Mouse (Mus musculus): ENCODE measurements at regions not wholly inside any gene's neighbourhood (a gene's known extent, or its start where the extent isn't known, plus 50 kb on each side); places are given as distances from the start of the nearest gene placed in this dataset.

DNA sequence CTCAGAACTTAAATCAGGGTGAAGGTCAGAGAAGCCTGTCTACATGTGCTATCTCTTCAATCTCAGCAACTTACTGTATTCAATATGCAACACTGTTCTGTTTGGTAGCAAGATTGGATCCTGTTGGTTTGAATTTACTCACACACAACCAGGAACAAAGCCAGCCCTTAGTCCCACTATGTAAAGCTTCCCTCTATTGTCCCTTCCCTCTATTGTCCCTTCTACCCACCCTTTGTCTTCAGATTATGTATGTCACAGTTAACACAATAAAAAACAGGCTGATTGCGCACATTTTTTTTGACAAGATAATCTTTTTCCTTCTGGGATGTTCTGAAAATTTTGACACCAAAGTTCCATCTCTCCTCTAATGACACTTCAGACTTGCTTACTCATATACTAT lies 280.4 kb downstream of the Lrriq3 start:
- no peak overlapping the region for H3K4me2 ChIP-seq (ENCODE audit: low read depth, low read length, poor library complexity, severe bottlenecking)
- H3K27ac ChIP-seq (ENCODE audit: low read depth, low read length), result no peak overlapping the region
- no peak for TF ChIP-seq CTCF (IDR thresholded peaks at IDR 0.05)
- H3K9me3 ChIP-seq (ENCODE audit: low read length), result no peaks in the 10 kb centered on the region
- H3K27me3 ChIP-seq (ENCODE audit: insufficient read depth, low read length), result no peaks in the 10 kb centered on the region
- H3K4me1 ChIP-seq (ENCODE audit: insufficient read depth, low read length), result no peaks in the 10 kb centered on the region
- no peak overlapping the region for H3K4me3 ChIP-seq (ENCODE audit: low read depth, low read length)
- ATAC-seq (ENCODE audit: low FRiP score) (no peak), DNase-seq (ENCODE audit: low spot score) (no peak)
- no peak overlapping the region for H3K9ac ChIP-seq (replicated peaks; ENCODE audit: low read length, poor library complexity, severe bottlenecking)
- 58% methylated on average over 1 of the region's 1 CpGs for WGBS
- H3K36me3 ChIP-seq (ENCODE audit: insufficient read depth, low read length), result no peaks in the 10 kb centered on the region

DNA sequence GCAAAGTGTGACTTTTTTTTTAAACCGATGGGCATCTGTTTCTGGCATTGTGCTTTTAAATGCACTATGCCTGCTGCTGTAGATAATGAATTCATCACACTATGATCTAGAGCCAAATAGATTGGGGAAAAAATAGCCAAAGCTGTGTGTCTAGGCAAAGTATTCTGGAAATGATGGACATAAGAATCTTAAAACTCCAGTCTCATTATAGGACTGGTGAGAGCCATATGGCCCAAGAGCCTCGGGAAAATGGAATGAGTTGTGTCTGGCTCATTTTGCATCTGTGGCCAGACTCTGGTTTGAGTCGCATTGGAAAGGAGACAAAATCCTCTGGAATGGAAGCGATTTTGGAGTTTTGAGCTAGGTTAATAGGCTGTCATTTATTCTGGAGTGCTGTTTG lies 288.7 kb downstream of the Lrriq3 start:
- Histone ChIP-seq H3K4me1 (ENCODE audit: insufficient read depth, low read length) (no peaks in the 10 kb centered on the region), H3K9me3 (ENCODE audit: low read length) (no peaks in the 10 kb centered on the region), H3K4me3 (ENCODE audit: low read depth, low read length) (no peak overlapping the region), H3K9ac (replicated peaks; ENCODE audit: low read length, poor library complexity, severe bottlenecking) (no peak overlapping the region), H3K27ac (ENCODE audit: low read depth, low read length) (no peak overlapping the region), H3K27me3 (ENCODE audit: insufficient read depth, low read length) (no peaks in the 10 kb centered on the region), H3K4me2 (ENCODE audit: low read depth, low read length, poor library complexity, severe bottlenecking) (no peak overlapping the region), H3K36me3 (ENCODE audit: insufficient read depth, low read length) (no peaks in the 10 kb centered on the region)
- DNase-seq (ENCODE audit: low spot score), result peak; percentile 15
- no peak for ATAC-seq (ENCODE audit: low FRiP score)
- 84% methylated on average over 4 of the region's 4 CpGs for WGBS
- TF ChIP-seq CTCF (IDR thresholded peaks at IDR 0.05), result no peak

- DNase-seq (ENCODE audit: low spot score), result no peak
- Histone ChIP-seq H3K27ac (ENCODE audit: low read depth, low read length) (no peak overlapping the region), H3K4me1 (ENCODE audit: insufficient read depth, low read length) (no peaks in the 10 kb centered on the region), H3K4me3 (ENCODE audit: low read depth, low read length) (no peak overlapping the region), H3K9ac (replicated peaks; ENCODE audit: low read length, poor library complexity, severe bottlenecking) (no peak overlapping the region), H3K36me3 (ENCODE audit: insufficient read depth, low read length) (no peaks in the 10 kb centered on the region), H3K27me3 (ENCODE audit: insufficient read depth, low read length) (no peaks in the 10 kb centered on the region), H3K4me2 (ENCODE audit: low read depth, low read length, poor library complexity, severe bottlenecking) (no peak overlapping the region), H3K9me3 (ENCODE audit: low read length) (no peaks in the 10 kb centered on the region)
- no peak for TF ChIP-seq CTCF (IDR thresholded peaks at IDR 0.05)
- ATAC-seq (ENCODE audit: low FRiP score), result no peak
- WGBS, result 89% methylated on average over 2 of the region's 2 CpGs
Measured at GRCm38 (mm10) chr3:155382817-155383216, 289.6 kb downstream of the Lrriq3 start.

GRCm38 (mm10) chr3:155390666-155391065 lies 297.4 kb downstream of the Lrriq3 start:
- Histone ChIP-seq H3K4me3 (ENCODE audit: low read depth, low read length) (no peak overlapping the region), H3K9ac (replicated peaks; ENCODE audit: low read length, poor library complexity, severe bottlenecking) (no peak overlapping the region), H3K4me1 (ENCODE audit: insufficient read depth, low read length) (no peaks in the 10 kb centered on the region), H3K27me3 (ENCODE audit: insufficient read depth, low read length) (no peaks in the 10 kb centered on the region), H3K27ac (ENCODE audit: low read depth, low read length) (no peak overlapping the region), H3K4me2 (ENCODE audit: low read depth, low read length, poor library complexity, severe bottlenecking) (no peak overlapping the region), H3K9me3 (ENCODE audit: low read length) (no peaks in the 10 kb centered on the region), H3K36me3 (ENCODE audit: insufficient read depth, low read length) (no peaks in the 10 kb centered on the region)
- no peak for ATAC-seq (ENCODE audit: low FRiP score)
- TF ChIP-seq CTCF (IDR thresholded peaks at IDR 0.05), result no peak
- WGBS, result 92% methylated on average over 5 of the region's 5 CpGs
- DNase-seq (ENCODE audit: low spot score), result no peak

GRCm38 (mm10) chr3:155396134-155396533 lies 302.9 kb downstream of the Lrriq3 start:
- no peak for DNase-seq (ENCODE audit: low spot score)
- H3K9me3 ChIP-seq (ENCODE audit: low read length), result no peaks in the 10 kb centered on the region
- WGBS, result 73% methylated on average over 2 of the region's 2 CpGs
- H3K9ac ChIP-seq (replicated peaks; ENCODE audit: low read length, poor library complexity, severe bottlenecking), result no peak overlapping the region
- no peak overlapping the region for H3K27ac ChIP-seq (ENCODE audit: low read depth, low read length)
- H3K27me3 ChIP-seq (ENCODE audit: insufficient read depth, low read length), result no peaks in the 10 kb centered on the region
- H3K4me2 ChIP-seq (ENCODE audit: low read depth, low read length, poor library complexity, severe bottlenecking), result no peak overlapping the region
- no peaks in the 10 kb centered on the region for H3K4me1 ChIP-seq (ENCODE audit: insufficient read depth, low read length)
- no peak for ATAC-seq (ENCODE audit: low FRiP score)
- no peak for TF ChIP-seq CTCF (IDR thresholded peaks at IDR 0.05)
- H3K4me3 ChIP-seq (ENCODE audit: low read depth, low read length), result no peak overlapping the region
- no peaks in the 10 kb centered on the region for H3K36me3 ChIP-seq (ENCODE audit: insufficient read depth, low read length)

GRCm38 (mm10) chr3:155401763-155402162 lies 308.5 kb downstream of the Lrriq3 start:
- Histone ChIP-seq H3K4me2 (ENCODE audit: low read depth, low read length, poor library complexity, severe bottlenecking) (no peak overlapping the region), H3K9me3 (ENCODE audit: low read length) (no peaks in the 10 kb centered on the region), H3K4me1 (ENCODE audit: insufficient read depth, low read length) (no peaks in the 10 kb centered on the region), H3K9ac (replicated peaks; ENCODE audit: low read length, poor library complexity, severe bottlenecking) (no peak overlapping the region), H3K27ac (ENCODE audit: low read depth, low read length) (no peak overlapping the region), H3K27me3 (ENCODE audit: insufficient read depth, low read length) (no peaks in the 10 kb centered on the region), H3K4me3 (ENCODE audit: low read depth, low read length) (no peak overlapping the region), H3K36me3 (ENCODE audit: insufficient read depth, low read length) (no peaks in the 10 kb centered on the region)
- DNase-seq (ENCODE audit: low spot score) (no peak), ATAC-seq (ENCODE audit: low FRiP score) (no peak)
- no peak for TF ChIP-seq CTCF (IDR thresholded peaks at IDR 0.05)
- WGBS, result 58% methylated on average over 1 of the region's 1 CpGs
